In the genomic region with DNA sequence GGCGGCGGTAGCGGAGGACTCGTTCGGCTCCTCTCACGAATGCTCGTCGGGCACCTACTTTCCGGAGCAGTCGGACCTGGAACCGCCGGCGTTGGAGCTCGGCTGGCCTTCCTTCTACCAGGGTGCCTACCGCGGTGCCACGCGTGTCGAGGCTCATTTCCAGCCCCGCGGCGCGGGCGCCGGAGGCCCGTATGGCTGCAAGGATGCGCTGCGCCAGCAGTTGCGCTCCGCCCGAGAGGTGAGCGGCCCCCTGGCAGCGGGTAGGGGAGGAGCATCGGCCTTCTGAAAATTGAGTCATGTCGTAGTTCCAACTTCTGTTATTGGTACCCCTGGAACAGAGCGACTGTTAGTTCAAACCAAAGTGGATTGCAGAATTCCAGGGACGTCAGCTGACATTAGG, we compare ENCODE assay signal across 8 mouse cellular contexts. TPM values are rescaled to one million over a fixed set of nuclear protein-coding genes. Genes with fewer than 3 reads are reported as not detected.
DNase-seq lines count a peak whose midpoint lies in the region; ATAC-seq and TF ChIP-seq lines count a peak whose summit lies in the region.

No protein-coding gene starts in this region.

- TF ChIP-seq CTCF in left cerebral cortex, adult 2 months (IDR thresholded peaks at IDR 0.05): no peak
- TF ChIP-seq CTCF in Patski (IDR thresholded peaks at IDR 0.05): no peak

- no peak for DNase-seq in left cerebral cortex, adult 2 months (ENCODE audit: extremely low spot score in 1 of 2, low spot score in 2 of 2)
- DNase-seq in left cerebral cortex, adult 18-20 months (ENCODE audit: low spot score in 2 of 2): no peak
- no peak for DNase-seq in Patski (ENCODE audit: low read depth, low spot score)
- peak; percentile 48 for DNase-seq in forebrain, embryonic 10.5 days (ENCODE audit: extremely low spot score, low spot score)
- peak; percentile 29 for DNase-seq in kidney, postnatal 14 days
- peak; percentile 62 for DNase-seq in midbrain, embryonic 14.5 days
- DNase-seq in thymus, postnatal 25 days: peak; percentile 74
- no peak for DNase-seq in layer of hippocampus, postnatal 10 days (ENCODE audit: low spot score in 2 of 2)

- peak overlapping the region; percentile 98 for H3K4me2 ChIP-seq in midbrain, embryonic 14.5 days (ENCODE audit: low read length)

- POLR2A ChIA-PET in Patski (lab: Charles Lee): no interaction called here

- peak; percentile 37 for ATAC-seq in Patski
- peak; percentile 10; the same call in 1 of the 2 replicates for ATAC-seq in midbrain, embryonic 14.5 days (ENCODE audit: low FRiP score, low TSS enrichment)

- H3K9me3 ChIP-seq in forebrain, embryonic 10.5 days: no peaks in the 10 kb centered on the region
- no peaks in the 10 kb centered on the region for H3K9me3 ChIP-seq in midbrain, embryonic 14.5 days (ENCODE audit: control insufficient read depth, low read length)

- under 1% methylated on average over 37 of the region's 37 CpGs for WGBS in forebrain, embryonic 10.5 days
- WGBS in midbrain, embryonic 14.5 days: under 1% methylated on average over 37 of the region's 37 CpGs

- intact Hi-C loops in left cerebral cortex, adult 2 months (cut with DNase I): loop anchor here (2.0 kb wide), 1 partner anchor 26 kb away; a partner anchor contains a TSS

- peaks cover 50% of the 10 kb centered on the region for H3K4me1 ChIP-seq in forebrain, embryonic 10.5 days
- H3K4me1 ChIP-seq in midbrain, embryonic 14.5 days (ENCODE audit: control insufficient read depth, insufficient read depth, low read length): peaks cover 23% of the 10 kb centered on the region

- CTCF ChIA-PET in Patski (lab: Charles Lee): interaction anchor here (1.1 to 1.2 kb wide), 2 partner anchors 24 to 96 kb away, joined by 3 read pairs; no protein-coding TSS in a partner anchor

- peak overlapping the region; percentile 56 for H3K4me3 ChIP-seq in left cerebral cortex, adult 2 months
- peak overlapping the region; percentile 81 for H3K4me3 ChIP-seq in forebrain, embryonic 10.5 days
- peak overlapping the region; percentile 56 for H3K4me3 ChIP-seq in midbrain, embryonic 14.5 days (replicated peaks; ENCODE audit: low read depth, low read length)

- H3K27me3 ChIP-seq in Patski: peaks cover 9% of the 10 kb centered on the region
- no peaks in the 10 kb centered on the region for H3K27me3 ChIP-seq in forebrain, embryonic 10.5 days (ENCODE audit: poor library complexity, severe bottlenecking)
- no peaks in the 10 kb centered on the region for H3K27me3 ChIP-seq in midbrain, embryonic 14.5 days (ENCODE audit: control insufficient read depth, insufficient read depth, low read length)

- peaks cover 28% of the 10 kb centered on the region for H3K36me3 ChIP-seq in forebrain, embryonic 10.5 days (replicated peaks)
- no peaks in the 10 kb centered on the region for H3K36me3 ChIP-seq in midbrain, embryonic 14.5 days (ENCODE audit: control insufficient read depth, insufficient read depth, low read length)

- in situ Hi-C loops in Patski (cut with MboI; ENCODE audit: low pct_unique_long_range_greater_than_20kb): loop anchor here (5.0 to 10.0 kb wide), 2 partner anchors 59 to 96 kb away; no protein-coding TSS in a partner anchor

- peak overlapping the region; percentile 53 for H3K9ac ChIP-seq in midbrain, embryonic 14.5 days (replicated peaks; ENCODE audit: low read length)

- no peak overlapping the region for H3K27ac ChIP-seq in left cerebral cortex, adult 2 months
- peak overlapping the region; percentile 94 for H3K27ac ChIP-seq in forebrain, embryonic 10.5 days
- no peak overlapping the region for H3K27ac ChIP-seq in midbrain, embryonic 14.5 days (replicated peaks; ENCODE audit: low read depth, low read length)

RNA-seq across cellular contexts. Expression of a gene that starts 0.5 kb away (rescaled TPM):
- total RNA-seq in left cerebral cortex, adult 2 months (2021): 1 to 10 TPM; 1.2 to 1.6 TPM
- under 1 TPM; 0.94 to 0.98 TPM for total RNA-seq in left cerebral cortex, adult 18-20 months (2021)
- polyA plus RNA-seq in Patski (2021): 12.9 TPM
- polyA plus RNA-seq in forebrain, embryonic 10.5 days (2016; fragmentation: Nextera tagmentation; extraction: Ambion mirVana): 49.1 and 49.8 TPM in 2 replicates
- polyA plus RNA-seq in midbrain, embryonic 14.5 days (2014; fragmentation: Nextera tagmentation; extraction: Ambion mirVana): 5.8 and 11.7 TPM in 2 replicates
- 1 to 10 TPM; 1.5 to 2.1 TPM for total RNA-seq in layer of hippocampus, postnatal 10 days (2021)

RNA-seq across cellular contexts. Expression of a gene that starts 26.3 kb away (rescaled TPM):
- total RNA-seq in left cerebral cortex, adult 2 months (2021): 10 to 100 TPM; 20.6 to 20.9 TPM
- total RNA-seq in left cerebral cortex, adult 18-20 months (2021): 10 to 100 TPM; 16.7 to 18.5 TPM
- polyA plus RNA-seq in Patski (2021): 20.8 TPM
- polyA plus RNA-seq in forebrain, embryonic 10.5 days (2016; fragmentation: Nextera tagmentation; extraction: Ambion mirVana): 19.2 and 19.6 TPM in 2 replicates
- 15.0 and 15.5 TPM in 2 replicates for polyA plus RNA-seq in midbrain, embryonic 14.5 days (2014; fragmentation: Nextera tagmentation; extraction: Ambion mirVana)
- 10 to 100 TPM; 21.6 to 21.7 TPM for total RNA-seq in layer of hippocampus, postnatal 10 days (2021)

Comparison
In these comparisons a context has a peak if more than half of its experiments do, and no peak if none do; other contexts are left out.
1. DNase-seq: peak in forebrain, embryonic 10.5 days (single experiment), kidney, postnatal 14 days (single experiment), midbrain, embryonic 14.5 days (single experiment) and thymus, postnatal 25 days (single experiment); none in left cerebral cortex, adult 2 months (0 of 2), left cerebral cortex, adult 18-20 months (0 of 2), Patski (single experiment) and layer of hippocampus, postnatal 10 days (0 of 2).
2. Peak in every context shown above with its lines, with median percentiles within 50 percentile points of each other: H3K4me3 ChIP-seq.